Mouse (Mus musculus): Measurements from ENCODE around the gene Dis3l2.

DNA sequence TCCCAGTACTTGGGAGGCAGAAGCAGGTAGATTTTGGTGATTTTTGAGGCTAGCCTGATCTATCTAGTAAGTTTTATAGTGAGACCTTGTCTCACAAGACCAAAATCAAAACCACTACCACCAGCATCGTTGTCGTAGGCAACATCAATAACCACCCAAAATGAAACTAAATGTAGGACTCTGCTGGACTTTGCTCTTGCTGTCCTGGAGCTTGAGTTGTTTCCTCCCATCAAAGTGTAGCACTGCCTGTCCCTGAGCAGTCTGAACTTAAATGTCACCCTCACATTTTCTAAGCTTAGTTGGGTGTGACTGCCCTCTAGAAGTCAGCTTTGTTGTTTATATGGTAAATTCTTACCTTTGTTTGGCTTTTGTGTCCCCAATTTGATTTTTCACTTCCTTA is 43.4 kb downstream of the Dis3l2 start:
- no peak for TF ChIP-seq POLR2A (IDR thresholded peaks at IDR 0.05; ENCODE audit: control insufficient read depth, extremely low read depth, insufficient read depth, low read length, poor library complexity)
- TF ChIP-seq CTCF (IDR thresholded peaks at IDR 0.05; ENCODE audit: borderline replicate concordance, control insufficient read depth, extremely low read depth, insufficient read depth, low read length, poor library complexity), result no peak

All from thymus, adult 2 months (tissue).